Mouse (Mus musculus): ENCODE data around the gene Tnks2. TPM values are rescaled to one million over a fixed set of nuclear protein-coding genes. Genes with fewer than 3 reads are reported as not detected.
A peak's percentile ranks its signal among the peaks of the same experiment; 100 is the strongest.

Tnks2 gene
- total RNA-seq (2021), result 100 to 1,000 TPM; 140 to 149 TPM
- long read RNA-seq, experiment 1, full-length matches to known transcripts, result 20 of 56 reads
- long read RNA-seq, experiment 1, partial matches to known transcripts, result 26 of 56 reads
- long read RNA-seq, experiment 1, other reads (novel, unspliced or antisense), result 10 of 56 reads
- long read RNA-seq, experiment 2, full-length matches to known transcripts, result 11 of 30 reads
- long read RNA-seq, experiment 2, partial matches to known transcripts, result 9 of 30 reads
- long read RNA-seq, experiment 2, other reads (novel, unspliced or antisense), result 10 of 30 reads

DNA sequence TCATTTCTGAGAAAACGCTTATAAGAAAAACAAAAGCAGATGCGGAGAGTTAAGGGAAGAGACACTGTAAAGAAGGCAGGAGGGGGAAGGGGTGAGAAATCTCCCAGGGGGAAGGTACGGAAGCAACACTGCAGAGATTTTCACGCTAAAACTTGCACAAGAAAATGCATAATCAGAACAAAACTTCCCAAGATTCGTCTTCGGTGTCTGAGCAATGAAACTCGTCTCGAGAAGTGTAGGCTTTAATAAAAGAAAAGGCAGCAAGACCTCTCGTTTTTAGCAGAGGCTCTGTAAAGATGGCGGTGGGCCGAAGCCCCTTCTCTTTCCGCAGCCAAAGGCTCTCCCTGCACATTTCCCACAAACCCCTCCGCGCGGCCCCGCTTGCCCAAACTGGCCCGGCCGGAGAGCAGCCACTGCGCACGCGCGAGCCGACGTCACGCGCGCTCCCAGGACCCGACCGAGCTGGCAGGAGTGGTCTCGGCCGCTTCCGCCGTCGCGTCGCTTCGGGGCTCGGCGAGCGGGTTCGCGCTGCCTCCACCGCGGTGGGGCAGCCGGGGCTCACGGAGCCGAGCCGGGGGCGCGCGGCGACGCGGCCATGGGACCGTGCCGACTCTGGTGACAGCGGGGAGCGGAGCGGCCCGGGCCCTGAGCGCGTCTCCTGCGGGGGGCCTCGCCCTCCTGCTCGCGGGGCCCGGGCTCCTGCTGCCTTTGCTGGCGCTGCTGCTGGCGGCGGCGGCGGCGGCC, at the start of gene Tnks2:
Gene Tnks2 (plus strand): TSS at position 445 of the 744 bp plus-strand sequence.
- peak; percentile 95 to 97 for DNase-seq (ENCODE audit: low spot score in 2 of 2)
- intact Hi-C loops (cut with DNase I), result loop anchor here (5.0 kb wide), 1 partner anchor 93 kb away; the partner anchor contains the start of gene Btaf1

- intact Hi-C loops (cut with DNase I), result no loop called here
- peak; percentile 32 to 48 for DNase-seq (ENCODE audit: low spot score in 2 of 2)
These were observed 43.9 kb upstream of the Tnks2 start for GRCm38 (mm10) chr19:36789873-36790733.

DNA sequence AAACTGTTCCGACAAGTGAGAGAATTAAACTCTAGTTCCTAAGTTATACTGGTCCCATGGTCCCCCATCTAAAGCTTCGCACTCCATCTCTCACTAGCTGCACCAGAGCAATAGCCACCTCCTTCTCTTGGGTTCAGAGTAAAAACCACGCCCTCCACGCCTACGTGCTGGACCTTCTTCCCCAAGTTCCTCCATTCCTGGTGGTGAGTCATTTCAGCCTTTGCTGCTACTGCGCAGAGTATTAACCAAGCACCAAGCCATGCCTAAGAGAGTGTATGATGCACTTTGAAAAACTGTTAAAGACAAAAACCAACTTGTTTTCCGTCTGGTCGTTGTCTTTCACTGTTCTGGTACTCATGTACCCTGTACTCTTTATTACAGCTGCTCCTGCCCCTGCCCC, 41.4 kb upstream of the Tnks2 start:
- no peak for DNase-seq (ENCODE audit: low spot score in 2 of 2)
- intact Hi-C loops (cut with DNase I), result no loop called here

DNA sequence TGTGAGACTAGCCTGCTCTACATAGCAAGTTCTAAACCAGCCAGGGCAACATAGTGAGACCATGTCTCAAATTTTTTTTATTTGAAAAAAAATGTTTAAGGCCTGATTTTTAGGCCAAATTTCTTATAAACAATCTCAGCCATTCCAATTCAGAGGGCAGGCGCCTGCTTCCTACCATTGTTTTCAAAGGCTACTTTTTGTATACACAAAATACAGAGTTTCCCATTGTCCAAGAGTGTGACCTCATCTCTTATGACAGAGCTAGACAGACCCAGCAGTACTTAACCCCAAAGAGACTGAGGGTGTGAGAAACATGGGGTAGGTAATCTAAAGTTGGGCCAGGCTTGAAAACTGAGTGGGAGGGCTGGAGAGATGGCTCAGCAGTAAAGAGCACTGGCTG, 40.6 kb upstream of the Tnks2 start:
- intact Hi-C loops (cut with DNase I), result no loop called here
- DNase-seq (ENCODE audit: low spot score in 2 of 2), result no peak

DNA sequence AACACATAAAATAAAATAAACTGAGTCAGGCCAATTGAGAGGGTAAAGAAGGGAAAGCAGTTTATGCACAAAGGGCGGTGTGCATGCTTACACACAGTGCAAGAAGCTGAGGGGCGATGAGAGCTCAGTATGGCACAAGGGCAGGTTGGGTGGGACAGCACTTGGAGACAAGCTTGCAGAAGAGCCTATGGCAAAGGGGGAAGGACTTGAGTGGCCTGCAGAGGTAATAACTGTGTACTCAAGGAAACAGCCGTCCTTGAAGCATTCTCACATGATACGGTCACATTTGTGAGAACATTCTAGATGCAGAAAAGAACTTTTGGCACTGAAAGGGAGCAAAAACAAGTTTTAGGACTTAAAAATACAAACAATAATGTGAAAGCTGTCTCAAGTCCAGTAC, 40.0 kb upstream of the Tnks2 start:
- DNase-seq (ENCODE audit: low spot score in 2 of 2), result no peak
- intact Hi-C loops (cut with DNase I), result no loop called here

DNA sequence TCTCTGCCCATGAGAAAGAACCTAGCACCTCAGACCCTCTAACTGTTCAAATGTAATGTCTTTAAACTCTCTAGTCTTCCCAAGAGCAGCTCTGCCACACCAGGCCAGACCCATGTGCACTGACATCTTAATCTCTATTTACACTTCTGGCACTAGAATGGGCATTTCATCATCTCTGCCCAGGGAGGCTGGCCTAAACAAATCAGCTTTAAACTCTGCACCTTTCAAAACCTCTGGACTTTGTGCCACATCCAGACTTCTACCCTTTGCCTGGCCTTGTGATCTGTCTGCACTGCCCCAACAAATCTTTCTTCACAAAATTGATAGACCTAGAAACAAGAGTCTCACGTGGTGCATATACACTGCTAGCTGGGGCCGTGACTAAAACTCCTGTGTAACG, 38.8 kb upstream of the Tnks2 start:
- no peak for DNase-seq (ENCODE audit: low spot score in 2 of 2)
- intact Hi-C loops (cut with DNase I), result no loop called here

GRCm38 (mm10) chr19:36796931-36797330, 37.1 kb upstream of the Tnks2 start:
- no peak for DNase-seq (ENCODE audit: low spot score in 2 of 2)

DNA sequence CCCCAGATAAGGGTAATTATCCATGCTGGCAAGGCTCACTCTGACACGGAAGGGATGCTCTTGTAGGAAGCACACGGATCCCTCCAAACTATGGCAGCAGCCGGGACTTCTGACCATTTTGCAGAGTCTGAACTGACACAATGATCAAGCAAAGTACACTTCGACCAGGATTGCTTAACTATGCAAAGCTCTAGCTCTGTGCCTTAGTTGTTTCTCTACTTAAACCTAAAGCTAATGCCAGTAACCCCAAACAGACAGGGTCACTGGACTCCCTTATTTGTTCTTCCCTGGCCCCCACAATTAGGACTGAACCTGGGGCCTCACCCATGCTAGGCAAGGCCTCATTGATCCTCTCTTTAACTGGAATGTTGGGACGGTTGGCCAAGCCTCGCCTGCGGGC, 33.7 kb upstream of the Tnks2 start:
- no peak for DNase-seq (ENCODE audit: low spot score in 2 of 2)
- intact Hi-C loops (cut with DNase I), result no loop called here

More at GRCm38 (mm10) chr19:36796931-36797330, 37.1 kb upstream of the Tnks2 start:
- intact Hi-C loops (cut with DNase I), result no loop called here

DNA sequence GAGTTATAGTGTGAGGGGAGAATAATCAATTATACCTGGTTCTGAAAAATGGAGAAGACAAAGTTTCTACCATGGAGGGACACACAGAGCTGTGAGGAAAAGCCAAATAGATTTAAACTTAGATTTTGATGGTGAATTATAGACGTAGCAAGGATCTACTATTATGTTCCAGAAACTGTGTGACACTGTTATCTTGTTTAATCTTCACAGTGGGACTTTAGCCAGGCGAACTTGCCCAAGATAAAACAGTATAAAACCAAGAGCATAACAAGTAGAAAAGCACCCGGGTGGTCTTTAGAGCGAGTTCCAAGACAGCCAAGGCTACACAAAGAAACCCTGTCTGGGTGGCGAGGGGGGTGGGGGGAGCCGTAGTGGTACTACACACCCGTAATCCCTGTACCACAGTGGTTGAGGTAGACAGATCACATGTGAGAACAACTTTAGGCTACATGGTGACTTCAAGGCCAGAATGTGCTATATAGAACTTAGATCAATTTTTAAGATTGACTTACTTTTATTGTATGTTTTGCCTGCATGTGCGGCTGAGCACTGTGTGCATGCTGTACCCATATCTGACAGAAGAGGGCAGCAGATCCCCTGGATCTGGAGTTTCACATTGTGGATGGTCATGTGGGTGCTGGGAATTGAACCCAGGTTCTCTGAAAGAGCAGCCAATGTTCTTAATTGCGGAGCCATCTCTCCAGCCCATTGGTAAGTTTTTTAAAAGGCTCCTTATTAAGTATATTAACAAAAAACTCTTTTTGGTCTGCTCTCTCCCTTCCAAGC, 32.0 kb upstream of the Tnks2 start:
- intact Hi-C loops (cut with DNase I), result no loop called here
- DNase-seq (ENCODE audit: low spot score in 2 of 2), result no peak

GRCm38 (mm10) chr19:36803403-36803802, 30.6 kb upstream of the Tnks2 start:
- intact Hi-C loops (cut with DNase I), result no loop called here
- DNase-seq (ENCODE audit: low spot score in 2 of 2), result no peak

- DNase-seq (ENCODE audit: low spot score in 2 of 2), result no peak
- intact Hi-C loops (cut with DNase I), result no loop called here
These were observed 27.2 kb upstream of the Tnks2 start for GRCm38 (mm10) chr19:36806842-36807241.

DNA sequence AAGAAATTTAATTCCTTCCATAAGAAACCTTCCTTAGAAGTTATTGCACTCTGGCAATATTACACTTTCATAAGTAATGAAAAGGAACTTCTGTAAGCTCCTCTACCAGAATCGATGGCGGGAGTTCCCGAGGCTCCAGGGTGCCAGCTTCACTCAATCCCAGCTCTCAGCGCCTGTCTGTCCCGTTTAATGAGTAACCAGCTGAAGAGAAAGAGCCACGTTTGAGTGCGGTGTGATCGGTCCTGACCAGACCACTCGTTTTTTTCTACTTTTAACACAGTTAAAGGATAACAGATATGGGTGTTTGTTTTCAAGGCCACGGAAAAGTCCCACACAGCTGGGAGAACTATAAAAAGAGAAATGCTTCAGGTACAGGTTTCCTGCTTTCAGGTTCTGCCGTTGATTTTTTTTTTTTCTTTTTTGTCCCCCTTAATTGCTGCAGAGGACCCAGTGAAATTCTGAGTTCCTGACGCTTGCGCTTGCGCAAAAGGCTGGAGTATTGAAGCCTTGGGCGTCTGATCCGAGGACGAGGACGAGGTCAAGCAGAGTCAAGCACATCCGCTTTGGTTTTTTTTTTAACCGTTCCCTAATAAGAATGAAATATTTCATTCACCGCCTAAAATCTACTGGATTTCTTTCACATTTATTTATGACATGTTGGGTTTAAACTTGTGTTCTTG, 25.5 kb upstream of the Tnks2 start:
- DNase-seq (ENCODE audit: low spot score in 2 of 2), result no peak
- intact Hi-C loops (cut with DNase I), result no loop called here

DNA sequence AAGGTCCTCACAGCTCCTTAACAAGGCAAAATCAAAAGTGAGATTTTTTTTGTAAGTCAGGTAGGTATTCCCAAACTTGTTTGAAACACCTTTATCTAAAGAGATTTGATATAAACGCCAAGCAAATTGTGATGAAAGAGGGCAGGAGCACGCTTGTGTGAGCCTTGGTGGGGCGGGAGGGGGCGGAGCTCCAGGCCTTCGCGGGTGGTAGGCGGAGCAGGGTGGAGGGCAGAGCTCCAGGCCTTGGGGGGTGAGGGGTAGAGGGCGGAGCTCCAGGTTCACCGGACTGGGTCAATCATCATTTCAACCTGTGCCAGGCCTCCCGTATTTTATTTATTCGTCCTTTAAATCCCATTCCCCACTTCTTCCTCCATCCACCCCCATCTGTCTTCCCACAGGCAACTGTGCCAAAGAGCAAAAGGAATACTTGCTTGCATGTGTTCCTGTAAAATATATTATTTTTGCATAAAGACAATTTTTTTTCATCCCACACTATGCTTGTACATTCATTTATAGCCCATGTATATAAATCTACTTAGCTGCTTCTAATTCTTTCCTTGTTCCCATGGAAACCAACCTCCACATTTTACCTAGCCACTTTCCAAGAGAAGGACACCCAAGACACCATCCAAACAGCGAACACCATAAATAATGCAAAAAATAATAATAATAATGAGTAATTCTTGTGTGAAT, 24.4 kb upstream of the Tnks2 start:
- intact Hi-C loops (cut with DNase I), result no loop called here
- DNase-seq (ENCODE audit: low spot score in 2 of 2), result peak in 1 of 2 experiments; percentile 61

DNA sequence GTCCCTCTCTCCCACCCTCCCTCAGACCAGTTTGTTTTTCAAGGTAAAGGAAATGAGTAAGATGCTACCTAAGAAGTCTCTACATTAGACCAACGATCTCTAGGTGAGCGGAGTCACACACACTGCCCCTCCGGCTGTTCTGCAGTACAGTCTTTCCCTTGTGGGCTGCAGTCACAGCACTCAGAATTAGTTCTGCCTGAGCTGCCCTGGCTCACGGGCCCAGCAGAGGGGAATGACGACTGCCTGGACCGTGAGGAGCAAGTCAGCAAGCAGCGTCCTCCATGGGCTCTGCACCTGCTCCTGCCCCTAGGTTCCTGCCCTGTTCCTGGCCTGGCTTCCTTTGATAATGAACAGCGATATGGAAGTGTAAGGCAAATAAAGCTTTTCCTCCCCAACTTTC, 22.0 kb upstream of the Tnks2 start:
- intact Hi-C loops (cut with DNase I), result no loop called here
- no peak for DNase-seq (ENCODE audit: low spot score in 2 of 2)

DNA sequence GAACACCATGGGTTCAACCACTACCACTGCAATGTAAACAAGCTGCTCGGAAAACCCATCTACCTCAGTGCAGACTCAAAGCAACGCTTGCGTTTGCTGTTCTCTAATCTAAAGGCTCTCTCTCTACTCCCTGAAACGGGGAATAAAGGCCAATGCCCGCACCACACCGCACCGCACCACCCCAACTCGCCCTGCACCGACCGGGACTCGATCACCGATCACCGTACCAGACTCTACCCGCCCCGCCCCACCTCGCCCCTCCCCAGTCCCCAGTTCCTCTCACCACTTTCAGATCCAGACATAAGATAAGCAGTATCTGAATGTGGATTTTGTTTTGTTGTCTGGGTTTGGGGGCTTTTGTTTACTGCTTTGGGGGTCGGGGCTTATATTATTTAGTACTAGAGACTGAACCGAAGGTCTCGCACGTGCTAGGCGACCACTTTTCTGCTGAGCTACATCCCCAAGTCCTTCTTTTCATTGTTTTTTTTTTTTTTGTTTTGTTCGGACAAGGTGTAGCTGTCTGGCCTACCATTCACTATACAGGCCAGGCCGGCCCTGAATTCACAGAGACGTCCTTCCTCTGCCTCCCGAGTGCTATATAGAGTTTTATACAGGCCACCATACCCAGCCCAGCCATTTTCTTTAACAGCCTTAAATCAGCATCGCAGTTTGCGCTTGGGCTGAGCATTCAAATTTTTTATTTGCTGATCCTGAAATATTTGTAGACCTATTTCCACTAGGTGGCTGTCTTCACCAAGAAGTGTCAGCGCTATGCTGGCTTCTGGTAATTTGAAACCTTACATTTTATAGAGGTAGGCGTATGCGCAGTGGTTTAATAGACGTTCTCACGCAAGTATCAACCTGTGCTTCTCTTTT, 18.4 kb upstream of the Tnks2 start:
- intact Hi-C loops (cut with DNase I), result loop anchor here (2.0 kb wide), 1 partner anchor 103 kb away; the partner anchor contains the start of gene Fgfbp3
- peak; percentile 56 to 60 for DNase-seq (ENCODE audit: low spot score in 2 of 2)

- no peak for DNase-seq (ENCODE audit: low spot score in 2 of 2)
- intact Hi-C loops (cut with DNase I), result no loop called here
These were observed 15.7 kb upstream of the Tnks2 start for GRCm38 (mm10) chr19:36818141-36818885.

- intact Hi-C loops (cut with DNase I), result no loop called here
- DNase-seq (ENCODE audit: low spot score in 2 of 2), result no peak
These were observed 14.8 kb upstream of the Tnks2 start for GRCm38 (mm10) chr19:36819199-36819598.
